Mouse (Mus musculus) WW6 (cell line): Measurements from ENCODE around the gene Tpbg.
A peak's percentile ranks its signal among the peaks of the same experiment; 100 is the strongest.
"Not testable (repeated sequence)": the region's sequence is repeated elsewhere in the genome, so short reads cannot be mapped to it uniquely, and the experiment has no call there.

Experiments used
- DNase-seq: peaks from one replicate; pipeline ENCODE4 v3.0.0-alpha.2; 2013; ENCODE audit warnings: low read depth, low spot score

The Tpbg gene

DNA sequence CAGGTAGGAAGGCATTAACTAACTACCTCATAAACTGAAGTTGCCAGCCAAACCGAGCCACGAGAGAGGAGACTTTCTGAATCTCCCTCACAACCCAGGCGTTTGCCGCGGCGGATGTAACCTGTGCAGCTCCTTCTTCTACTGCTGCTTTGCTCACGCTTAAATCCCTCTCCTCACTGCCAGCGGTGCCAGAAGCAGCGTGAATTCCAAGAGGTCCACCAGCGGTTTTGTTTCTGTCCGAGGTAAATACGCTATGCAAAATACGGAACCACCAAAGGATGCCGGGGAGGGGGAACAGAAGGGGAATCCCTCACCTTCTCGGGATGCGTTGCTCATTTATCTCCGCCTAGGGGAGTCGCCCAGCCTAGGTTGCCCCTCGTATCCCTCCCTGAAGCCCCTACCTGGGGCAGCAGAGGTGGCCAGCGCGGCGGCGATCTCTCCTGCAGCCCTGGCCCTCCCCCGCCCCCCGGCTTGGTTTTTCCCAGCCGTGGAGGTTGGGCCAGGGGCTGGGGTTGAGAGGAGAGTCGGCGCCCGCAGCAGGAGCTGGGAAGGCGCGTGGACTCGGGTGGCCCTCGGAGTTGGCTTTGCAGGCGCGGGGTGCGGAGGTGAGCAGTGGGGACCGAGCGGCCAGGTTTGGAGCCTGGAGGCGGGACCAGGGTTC lies at the start of gene Tpbg:
Gene Tpbg, plus strand, starts transcription at position 30 of the 661 bp plus-strand sequence.
- DNase-seq: peak; percentile 36

DNA sequence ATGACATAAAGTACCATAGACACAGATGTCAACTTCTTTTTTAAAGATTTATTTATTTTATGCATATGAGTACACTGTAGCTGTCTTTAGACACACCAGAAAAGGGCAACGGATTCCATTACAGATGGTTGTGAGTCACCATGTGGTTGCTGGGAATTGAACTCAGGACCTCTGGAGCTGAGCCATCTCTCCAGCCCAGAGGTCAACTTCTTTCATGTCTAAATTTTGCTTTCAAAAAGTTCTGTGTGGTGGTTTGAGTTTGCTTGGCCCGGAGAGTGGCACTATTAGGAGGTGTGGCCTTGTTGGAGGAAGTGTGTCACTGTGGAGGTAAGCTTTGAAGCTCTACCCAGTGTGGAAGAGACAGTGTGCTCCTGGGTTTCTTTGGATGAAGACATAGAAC lies 40.2 kb upstream of the Tpbg start:
- DNase-seq: not testable (repeated sequence)

DNA sequence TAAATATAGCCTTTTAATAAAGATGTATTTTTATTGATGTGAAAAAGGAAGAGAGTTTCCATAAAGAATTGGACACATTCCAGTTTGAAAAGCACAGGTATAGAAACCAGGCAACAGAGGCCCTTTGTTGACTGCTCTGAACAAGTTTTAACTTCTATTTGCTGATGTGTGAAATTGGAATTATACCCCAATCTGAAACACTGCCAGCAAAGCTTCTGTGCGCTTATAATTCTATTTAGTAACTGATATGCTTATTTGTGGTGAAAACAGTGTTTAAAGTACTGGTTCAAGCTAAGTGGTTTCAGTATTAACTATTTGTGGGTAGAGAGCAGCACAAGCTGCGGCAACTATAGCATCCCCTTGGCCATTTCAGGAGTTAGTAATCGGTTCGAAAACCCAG lies 39.6 kb upstream of the Tpbg start:
- no peak for DNase-seq

DNA sequence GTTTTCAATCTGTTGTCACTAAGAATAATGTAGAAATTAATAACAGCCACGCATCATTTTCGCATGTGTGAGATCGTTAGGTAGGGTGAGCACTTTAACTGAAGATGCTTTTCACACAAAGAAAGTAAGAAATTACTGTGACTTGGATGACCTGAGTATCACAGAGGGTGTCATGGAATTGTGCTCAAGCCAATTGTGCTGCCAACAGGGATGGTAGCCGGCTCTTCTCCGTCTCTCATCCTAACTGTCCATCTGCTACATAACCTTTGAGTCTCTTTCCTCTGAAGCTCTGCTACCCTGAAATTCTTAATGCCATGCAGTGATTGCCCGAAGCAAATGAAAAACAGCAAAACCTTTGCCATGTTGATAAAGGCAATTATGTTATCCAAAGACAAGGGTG lies 35.8 kb upstream of the Tpbg start:
- no peak for DNase-seq

DNA sequence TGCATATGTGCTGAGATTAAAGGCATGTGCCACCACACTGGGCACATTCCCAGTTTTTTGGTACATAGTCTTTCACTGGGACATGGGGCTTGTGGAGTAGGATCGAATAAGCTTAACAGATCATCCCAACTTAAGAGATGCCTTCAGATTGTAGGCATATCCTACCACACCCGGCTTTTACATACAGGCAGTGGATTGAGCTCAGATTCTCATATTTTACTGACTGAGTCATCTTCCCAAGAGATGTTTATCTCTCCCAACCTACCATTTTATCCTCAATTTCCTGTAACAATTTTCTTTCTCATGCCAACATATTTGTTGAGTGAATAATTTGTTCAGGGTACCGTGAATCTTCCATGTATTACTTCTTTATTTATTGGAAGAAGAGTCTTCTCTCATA lies 32.9 kb upstream of the Tpbg start:
- no peak for DNase-seq

DNA sequence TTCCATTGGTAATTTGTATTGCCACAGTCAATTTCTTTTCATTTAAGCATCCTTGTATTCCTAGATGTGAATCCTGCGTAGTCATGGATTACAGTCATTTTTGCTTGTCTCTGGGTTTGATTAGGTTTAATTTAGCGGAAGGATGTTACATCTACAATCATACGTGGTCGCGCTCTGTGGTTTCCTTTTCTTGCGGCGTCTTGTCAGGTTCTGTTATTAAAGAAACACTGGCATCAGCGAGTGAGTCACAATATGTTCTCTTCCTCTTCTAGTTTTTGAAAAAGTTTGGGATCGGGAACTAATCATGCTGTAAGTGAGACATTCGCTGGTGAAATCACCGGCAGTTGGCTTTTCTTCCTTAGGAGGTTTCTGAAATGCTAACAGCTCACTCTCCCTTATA lies 21.4 kb upstream of the Tpbg start:
- DNase-seq: no peak

DNA sequence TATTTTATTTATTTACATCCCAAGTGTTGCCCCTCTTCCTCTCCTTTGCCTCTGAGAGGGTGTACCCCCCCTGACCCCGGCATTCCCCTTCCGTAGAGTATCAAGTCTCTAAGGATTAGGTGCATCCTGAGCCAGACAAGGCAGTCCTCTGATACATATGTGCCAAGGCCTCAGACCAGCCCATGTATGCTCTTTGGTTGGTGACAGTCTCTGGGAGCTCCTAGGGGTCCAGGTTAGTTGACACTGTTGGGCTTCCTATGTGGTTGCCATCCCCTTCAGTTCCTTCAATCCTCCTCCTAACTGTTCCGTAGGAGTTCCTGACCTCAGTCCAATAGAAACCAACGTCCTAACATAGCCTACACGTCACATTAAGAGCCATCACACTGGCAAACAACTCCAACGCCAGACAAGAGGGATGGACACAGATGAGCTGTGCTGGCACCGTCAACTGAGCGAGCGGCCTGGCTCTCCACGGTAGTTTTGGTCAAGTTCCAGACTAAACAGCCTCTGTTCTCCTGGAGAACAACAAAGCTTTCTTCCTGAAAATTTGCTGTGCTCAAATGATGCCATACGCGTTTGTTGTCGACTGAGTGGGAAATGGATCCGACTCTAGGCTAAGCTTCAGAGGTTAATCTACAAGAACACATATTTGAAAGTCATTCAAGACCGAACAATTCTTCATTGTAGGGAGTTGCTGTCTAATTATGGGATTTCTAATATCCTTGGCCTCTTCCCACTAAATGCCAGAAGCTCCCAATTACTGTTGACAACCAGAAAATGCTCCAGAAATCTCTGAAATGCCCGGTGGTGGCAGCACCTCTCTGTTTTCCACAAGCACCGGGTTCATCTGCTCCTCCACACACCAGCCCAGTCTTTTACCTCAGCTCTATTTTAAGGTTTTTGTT lies 6.4 kb upstream of the Tpbg start:
- no peak for DNase-seq

DNA sequence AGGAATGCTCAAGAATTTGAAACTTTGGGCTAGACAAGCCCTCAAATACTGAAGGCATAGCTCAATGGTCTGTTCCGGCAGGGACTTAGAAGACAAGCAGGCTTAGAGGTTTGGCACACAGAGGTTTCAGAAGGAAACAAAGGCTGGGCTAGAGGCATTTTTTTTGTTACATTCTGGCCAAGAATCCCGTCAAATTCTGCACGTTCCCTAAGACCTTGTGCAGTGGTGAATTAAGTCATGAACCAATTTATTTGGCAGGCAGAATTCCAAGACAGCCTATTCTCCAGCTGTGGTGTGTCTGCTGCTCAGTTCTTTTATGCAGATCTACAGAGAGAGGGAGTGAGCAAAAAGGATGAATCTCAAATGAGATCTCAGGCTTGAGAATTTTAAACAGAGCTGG lies 2.6 kb upstream of the Tpbg start:
- no peak for DNase-seq

DNA sequence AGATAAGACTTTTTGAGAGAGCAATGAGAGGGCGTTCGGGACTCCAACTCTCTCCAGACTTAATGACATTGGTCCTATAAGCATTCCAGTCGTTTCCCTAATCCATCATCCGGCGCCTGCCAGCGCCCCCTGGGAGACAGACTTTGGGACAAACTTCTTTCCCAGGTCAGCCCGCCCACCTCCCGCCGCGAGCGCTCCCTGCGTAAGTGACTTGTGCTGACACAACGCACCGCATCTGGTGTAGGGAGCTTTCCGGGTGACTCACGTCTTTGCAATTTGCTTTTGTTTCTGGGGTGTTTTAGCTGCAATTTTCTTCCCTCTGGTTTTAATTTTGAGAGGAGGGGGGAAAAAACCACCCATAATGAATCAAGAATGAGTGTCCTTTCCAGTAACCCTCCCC lies 289 bp upstream of the Tpbg start:
- peak; percentile 29 for DNase-seq

DNA sequence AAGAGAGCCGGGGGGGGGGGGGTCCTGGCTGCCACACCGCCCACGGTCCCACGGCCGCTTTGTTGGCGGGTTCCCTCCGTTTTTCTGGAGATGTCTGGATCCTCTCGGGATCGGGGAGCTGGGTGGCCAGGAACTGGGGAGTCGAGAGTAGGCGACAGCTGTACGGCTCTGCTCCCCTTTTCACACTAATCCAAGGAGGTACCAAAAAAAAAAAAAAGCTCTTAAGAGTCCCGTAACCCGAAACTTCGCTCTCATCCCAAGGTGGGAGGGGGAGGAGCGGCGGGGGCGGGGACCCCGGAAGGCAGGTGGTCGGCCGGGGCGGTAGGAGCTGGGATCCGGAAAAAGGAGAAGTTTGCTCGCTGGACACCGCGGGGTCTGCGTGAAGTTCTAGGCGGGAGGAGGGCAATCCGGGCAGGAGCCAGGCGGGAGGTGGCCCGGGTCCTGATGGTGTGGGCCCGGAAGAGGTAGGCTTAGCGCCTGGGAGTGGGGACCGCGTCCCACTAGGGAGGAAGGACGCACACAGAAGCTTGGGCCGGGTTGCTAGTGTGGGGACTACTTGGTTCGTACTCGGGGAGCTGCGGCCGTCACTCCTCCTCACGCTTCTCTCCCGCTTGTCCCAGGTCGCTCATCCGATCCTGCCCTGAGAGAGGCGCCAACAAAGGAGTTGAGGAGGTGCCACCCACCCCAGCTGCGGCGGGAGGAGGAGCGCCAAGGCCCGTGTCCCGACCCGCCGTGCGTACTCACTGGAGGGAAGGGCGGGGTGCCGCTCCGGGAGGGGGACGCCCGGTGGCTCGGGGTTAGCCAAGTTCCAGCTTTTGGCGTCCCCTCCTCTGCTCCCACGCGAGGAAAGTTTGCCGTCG lies 1.1 kb downstream of the Tpbg start:
- DNase-seq: peak; percentile 39

DNA sequence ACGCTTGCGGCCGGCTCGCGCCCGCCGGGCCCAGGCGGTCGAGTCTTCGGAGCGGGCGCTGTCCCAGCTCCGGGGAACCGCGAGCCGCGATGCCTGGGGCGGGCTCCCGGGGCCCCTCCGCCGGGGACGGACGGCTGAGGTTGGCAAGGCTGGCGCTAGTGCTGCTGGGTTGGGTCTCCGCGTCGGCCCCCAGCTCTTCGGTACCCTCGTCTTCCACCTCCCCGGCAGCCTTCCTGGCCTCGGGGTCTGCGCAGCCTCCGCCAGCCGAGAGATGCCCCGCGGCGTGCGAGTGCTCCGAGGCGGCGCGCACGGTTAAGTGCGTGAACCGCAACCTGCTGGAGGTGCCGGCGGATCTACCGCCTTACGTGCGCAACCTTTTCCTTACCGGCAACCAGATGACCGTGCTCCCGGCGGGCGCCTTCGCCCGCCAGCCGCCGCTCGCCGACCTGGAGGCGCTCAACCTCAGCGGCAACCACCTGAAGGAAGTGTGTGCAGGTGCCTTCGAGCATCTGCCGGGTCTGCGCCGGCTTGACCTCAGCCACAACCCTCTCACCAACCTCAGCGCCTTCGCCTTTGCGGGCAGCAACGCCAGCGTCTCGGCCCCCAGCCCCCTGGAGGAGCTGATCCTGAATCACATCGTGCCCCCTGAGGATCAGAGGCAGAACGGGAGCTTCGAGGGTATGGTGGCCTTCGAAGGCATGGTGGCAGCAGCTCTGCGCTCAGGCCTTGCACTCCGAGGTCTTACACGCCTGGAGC lies 1.9 kb downstream of the Tpbg start:
- DNase-seq: peak; percentile 16

DNA sequence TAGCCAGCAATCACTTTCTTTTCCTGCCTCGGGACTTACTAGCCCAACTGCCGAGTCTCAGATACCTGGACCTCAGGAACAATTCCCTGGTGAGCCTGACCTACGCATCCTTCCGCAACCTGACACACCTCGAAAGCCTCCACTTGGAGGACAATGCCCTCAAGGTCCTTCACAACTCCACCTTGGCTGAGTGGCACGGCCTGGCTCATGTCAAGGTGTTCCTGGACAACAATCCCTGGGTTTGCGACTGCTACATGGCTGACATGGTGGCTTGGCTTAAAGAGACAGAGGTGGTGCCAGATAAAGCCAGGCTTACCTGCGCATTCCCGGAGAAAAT lies 2.4 kb downstream of the Tpbg start:
- DNase-seq: no peak

DNA sequence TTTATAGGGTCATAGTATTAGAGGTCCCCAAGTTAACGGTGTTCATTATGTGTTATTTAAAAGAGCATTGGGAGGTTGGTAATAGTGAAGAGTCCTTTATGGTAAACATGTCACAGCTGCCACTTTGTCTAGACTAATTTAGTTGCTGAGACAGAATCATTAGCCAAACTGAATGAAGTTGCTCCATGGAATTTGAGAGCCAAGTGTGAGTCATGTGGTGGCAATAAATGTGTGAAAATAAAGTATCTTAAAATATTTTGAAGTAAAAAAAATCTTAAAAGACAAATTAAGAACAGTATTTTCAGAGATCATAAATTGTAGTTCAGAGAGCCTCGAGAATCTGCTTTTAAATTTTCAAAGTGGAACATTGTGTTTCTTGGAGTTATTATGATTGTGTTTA lies 4.0 kb downstream of the Tpbg start:
- no peak for DNase-seq

DNA sequence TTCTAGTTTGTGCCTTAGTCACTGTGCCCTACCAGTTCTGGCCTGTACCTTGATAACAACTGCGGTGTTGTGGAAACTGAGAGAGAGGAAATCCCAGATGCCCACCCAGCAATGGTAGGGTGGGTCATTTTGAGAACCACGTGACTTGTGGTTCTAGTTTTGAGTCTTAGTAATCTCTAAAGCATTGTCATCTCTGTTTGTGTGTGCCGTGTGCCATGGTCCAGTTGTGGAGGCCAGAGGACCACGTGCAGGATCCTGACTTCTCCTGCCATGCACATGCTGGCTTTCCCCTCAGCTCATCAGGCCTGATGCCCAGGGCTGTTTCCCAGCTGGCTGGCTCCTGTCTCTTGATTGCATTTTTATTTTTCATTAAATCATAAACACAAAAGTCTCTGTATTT lies 12.6 kb downstream of the Tpbg start:
- DNase-seq: no peak

DNA sequence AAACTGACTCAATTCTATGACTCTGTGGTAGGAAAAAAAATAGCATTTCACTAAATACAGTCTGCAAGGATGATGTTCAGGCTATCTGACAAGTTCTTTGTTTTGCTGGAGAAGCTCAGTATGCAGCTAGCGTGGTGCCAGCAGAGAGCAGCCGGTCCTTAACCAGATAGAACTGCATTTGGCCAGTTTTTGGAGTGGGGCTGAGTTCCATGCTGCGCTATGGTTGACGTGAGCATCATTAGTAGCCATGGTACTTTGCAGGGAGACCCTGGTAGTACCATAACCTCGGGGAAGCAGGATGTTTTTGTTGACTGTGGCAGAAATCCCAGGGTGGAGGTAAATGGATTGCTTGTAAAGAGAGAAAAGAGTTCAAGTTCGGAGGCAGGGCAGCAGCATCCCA lies 14.3 kb downstream of the Tpbg start:
- DNase-seq: no peak

DNA sequence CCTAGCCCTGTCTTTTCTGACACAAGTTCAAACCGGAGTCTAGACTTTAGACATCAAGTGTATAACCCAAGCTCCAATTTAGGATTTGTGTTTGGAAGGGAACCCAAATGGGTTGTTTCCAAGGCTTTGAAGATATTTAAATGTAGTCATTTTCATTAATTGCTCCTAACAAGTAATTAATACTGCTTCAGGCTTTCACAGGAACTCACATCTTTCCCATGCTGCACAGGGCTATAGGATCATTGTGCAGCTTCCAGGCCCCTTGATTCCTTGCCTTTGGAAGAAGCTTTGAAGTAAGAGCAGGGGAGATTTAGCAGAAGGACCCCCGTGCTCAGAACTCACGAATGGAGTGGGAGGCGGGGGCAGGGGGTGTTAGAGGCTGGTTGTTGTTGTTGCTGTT lies 18.9 kb downstream of the Tpbg start:
- no peak for DNase-seq

DNA sequence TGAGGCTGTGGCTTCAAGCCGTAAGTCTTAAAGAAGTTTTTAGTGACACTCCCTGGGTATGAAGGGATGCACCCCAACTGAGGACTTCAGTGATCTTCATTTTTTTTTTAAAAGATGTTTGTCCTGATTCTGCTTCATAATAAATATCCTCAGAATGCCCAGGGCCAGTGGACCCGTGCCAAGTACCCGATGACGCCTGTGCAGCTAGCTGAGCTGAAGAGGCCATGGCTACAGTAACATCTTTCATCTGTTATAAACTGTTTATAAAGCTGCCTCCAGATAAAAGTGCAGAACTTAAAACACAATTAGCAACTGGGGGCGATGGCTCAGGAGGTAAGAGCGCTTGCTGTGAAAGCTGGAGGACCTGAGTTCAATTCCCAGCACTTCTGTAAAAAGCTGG lies 20.4 kb downstream of the Tpbg start:
- no peak for DNase-seq

DNA sequence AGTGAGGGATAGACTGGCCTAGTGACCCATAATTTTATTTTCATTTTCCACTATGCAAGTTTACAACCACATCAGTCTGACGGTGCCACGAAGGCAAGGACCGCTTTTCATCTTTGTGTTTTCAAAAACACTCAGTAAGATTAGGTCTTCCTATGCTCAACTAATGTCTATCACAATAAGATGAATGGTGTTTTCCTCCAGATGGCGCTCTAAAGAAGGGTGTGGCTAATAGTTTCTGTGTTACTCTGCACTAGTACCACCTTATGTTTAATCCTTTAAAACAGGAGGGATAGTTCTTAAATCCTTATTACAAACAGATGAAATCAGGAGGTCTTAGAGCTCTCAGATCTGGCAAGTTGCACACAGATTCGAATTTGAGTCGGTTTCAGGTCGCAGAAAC lies 30.7 kb downstream of the Tpbg start:
- no peak for DNase-seq

DNA sequence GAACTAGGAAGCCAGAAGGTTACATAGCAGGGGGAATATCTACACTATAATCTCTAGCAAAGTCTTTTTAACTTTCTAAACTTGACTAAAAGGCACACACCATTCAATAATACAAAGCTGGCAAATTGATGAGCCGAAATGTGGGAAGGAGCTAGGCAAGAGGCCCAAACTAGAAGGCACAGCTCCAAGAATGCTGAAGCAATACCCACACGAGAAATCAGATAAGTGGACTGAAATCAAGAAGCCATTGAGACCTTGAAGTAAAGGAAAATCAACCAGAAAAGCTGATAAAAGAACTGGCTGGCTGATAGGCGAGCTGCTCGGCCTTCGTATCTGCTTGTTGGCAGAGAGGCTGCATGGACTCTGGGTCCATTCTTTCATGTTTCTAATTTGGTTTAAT lies 51.5 kb downstream of the Tpbg start:
- DNase-seq: no peak
